Comparison of ENCODE assay signal across 16 mouse cellular contexts in genomic region chr13:54231868-54232267, GRCm38 (mm10). TPM values are rescaled to one million over a fixed set of nuclear protein-coding genes. Genes with fewer than 3 reads are reported as not detected.
DNase-seq lines count a peak whose midpoint lies in the region; ATAC-seq and TF ChIP-seq lines count a peak whose summit lies in the region.
"Had no signal": no experiment of that assay in that cellular context is flagged by ENCODE, and none has a peak within 500 bp of the region (broad histone marks: within the 10 kb centered on the region; RNA-seq: fewer than 3 reads in every experiment).

No protein-coding gene starts in this region.

- H3K36me3 ChIP-seq in kidney, embryonic 16.5 days (ENCODE audit: insufficient read depth, low read length) = no peaks in the 10 kb centered on the region
- no peaks in the 10 kb centered on the region for H3K36me3 ChIP-seq in lung, embryonic 15.5 days
- no peaks in the 10 kb centered on the region for H3K36me3 ChIP-seq in hindbrain, embryonic 11.5 days (ENCODE audit: control insufficient read depth, insufficient read depth, low read length)
- no peaks in the 10 kb centered on the region for H3K36me3 ChIP-seq in forebrain, embryonic 10.5 days (replicated peaks)
- H3K36me3 ChIP-seq: embryonic facial prominence, embryonic 13.5 days; hindbrain, embryonic 13.5 days; limb, embryonic 10.5 days; neural tube, embryonic 13.5 days had no signal

- H3K4me2 ChIP-seq in kidney, embryonic 16.5 days (replicated peaks; ENCODE audit: low read depth, low read length) = no peak overlapping the region
- no peak overlapping the region for H3K4me2 ChIP-seq in lung, embryonic 15.5 days
- no peak overlapping the region for H3K4me2 ChIP-seq in hindbrain, embryonic 11.5 days (replicated peaks; ENCODE audit: low read depth, low read length)
- H3K4me2 ChIP-seq: embryonic facial prominence, embryonic 13.5 days; hindbrain, embryonic 13.5 days; neural tube, embryonic 13.5 days had no signal

- no peak for ATAC-seq in kidney, embryonic 16.5 days (ENCODE audit: low FRiP score, low TSS enrichment)
- peak; percentile 44 for ATAC-seq in Patski
- peak; percentile 59 for ATAC-seq in lung, embryonic 15.5 days (ENCODE audit: borderline replicate concordance, extremely low read depth, low FRiP score, low TSS enrichment)
- no peak for ATAC-seq in hindbrain, embryonic 11.5 days (ENCODE audit: low FRiP score)
- ATAC-seq: intestine, embryonic 16.5 days had no signal

- no peak overlapping the region for H3K27ac ChIP-seq in kidney, embryonic 16.5 days (ENCODE audit: low read length)
- H3K27ac ChIP-seq in lung, embryonic 15.5 days = peak overlapping the region; percentile 51
- no peak overlapping the region for H3K27ac ChIP-seq in hindbrain, embryonic 11.5 days (ENCODE audit: low read depth, low read length)
- H3K27ac ChIP-seq in forebrain, embryonic 10.5 days = no peak overlapping the region
- H3K27ac ChIP-seq: embryonic facial prominence, embryonic 13.5 days; hindbrain, embryonic 13.5 days; limb, embryonic 10.5 days; liver, embryonic 14.5 days; neural tube, embryonic 13.5 days had no signal

- no peak for TF ChIP-seq CTCF in Patski (IDR thresholded peaks at IDR 0.05)

- H3K27me3 ChIP-seq in kidney, embryonic 16.5 days (ENCODE audit: insufficient read depth, low read length) = no peaks in the 10 kb centered on the region
- peaks cover 32% of the 10 kb centered on the region for H3K27me3 ChIP-seq in Patski
- H3K27me3 ChIP-seq in lung, embryonic 15.5 days = no peaks in the 10 kb centered on the region
- no peaks in the 10 kb centered on the region for H3K27me3 ChIP-seq in hindbrain, embryonic 11.5 days (ENCODE audit: control insufficient read depth, insufficient read depth, low read length)
- peaks cover 13% of the 10 kb centered on the region; the same call in 1 of the 2 replicates for H3K27me3 ChIP-seq in forebrain, embryonic 10.5 days (ENCODE audit: poor library complexity, severe bottlenecking)
- H3K27me3 ChIP-seq: hindbrain, embryonic 13.5 days; neural tube, embryonic 13.5 days had no signal

- H3K4me1 ChIP-seq in kidney, embryonic 16.5 days (ENCODE audit: insufficient read depth, low read length) = no peaks in the 10 kb centered on the region
- no peaks in the 10 kb centered on the region for H3K4me1 ChIP-seq in lung, embryonic 15.5 days
- H3K4me1 ChIP-seq in hindbrain, embryonic 11.5 days (replicated peaks; ENCODE audit: control insufficient read depth, insufficient read depth, low read length) = no peaks in the 10 kb centered on the region
- no peaks in the 10 kb centered on the region; the same call in 1 of the 2 replicates for H3K4me1 ChIP-seq in forebrain, embryonic 10.5 days
- H3K4me1 ChIP-seq: embryonic facial prominence, embryonic 13.5 days; hindbrain, embryonic 13.5 days; limb, embryonic 10.5 days; neural tube, embryonic 13.5 days had no signal

- H3K9me3 ChIP-seq in kidney, embryonic 16.5 days (ENCODE audit: low read length) = no peaks in the 10 kb centered on the region
- H3K9me3 ChIP-seq in lung, embryonic 15.5 days = no peaks in the 10 kb centered on the region
- no peaks in the 10 kb centered on the region for H3K9me3 ChIP-seq in hindbrain, embryonic 11.5 days (ENCODE audit: control insufficient read depth, low read length)
- H3K9me3 ChIP-seq in forebrain, embryonic 10.5 days = no peaks in the 10 kb centered on the region
- H3K9me3 ChIP-seq: embryonic facial prominence, embryonic 13.5 days; hindbrain, embryonic 13.5 days; limb, embryonic 10.5 days; neural tube, embryonic 13.5 days had no signal

- H3K4me3 ChIP-seq in kidney, embryonic 16.5 days (ENCODE audit: low read length) = no peak overlapping the region
- H3K4me3 ChIP-seq in lung, embryonic 15.5 days = no peak overlapping the region
- no peak overlapping the region for H3K4me3 ChIP-seq in hindbrain, embryonic 11.5 days (ENCODE audit: low read depth, low read length)
- no peak overlapping the region for H3K4me3 ChIP-seq in forebrain, embryonic 10.5 days
- H3K4me3 ChIP-seq: embryonic facial prominence, embryonic 13.5 days; hindbrain, embryonic 13.5 days; limb, embryonic 10.5 days; megakaryocyte, embryonic 14.5 days; neural tube, embryonic 13.5 days had no signal

- in situ Hi-C loops in Patski (cut with MboI; ENCODE audit: low pct_unique_long_range_greater_than_20kb) = loop anchor here (5.0 to 10.0 kb wide), 2 partner anchors 120 to 197 kb away; no protein-coding TSS in a partner anchor

- POLR2A ChIA-PET in Patski (lab: Charles Lee) = no interaction called here

- WGBS in kidney, embryonic 16.5 days = 34% methylated on average over 10 of the region's 10 CpGs
- 37% methylated on average over 10 of the region's 10 CpGs for WGBS in lung, embryonic 15.5 days
- 80% methylated on average over 10 of the region's 10 CpGs for WGBS in hindbrain, embryonic 11.5 days
- WGBS in forebrain, embryonic 10.5 days = 81% methylated on average over 10 of the region's 10 CpGs

- no peak overlapping the region for H3K9ac ChIP-seq in kidney, embryonic 16.5 days (replicated peaks; ENCODE audit: low read length)
- H3K9ac ChIP-seq in lung, embryonic 15.5 days = no peak overlapping the region
- H3K9ac ChIP-seq in hindbrain, embryonic 11.5 days (ENCODE audit: low read depth, low read length) = no peak overlapping the region
- H3K9ac ChIP-seq: embryonic facial prominence, embryonic 13.5 days; hindbrain, embryonic 13.5 days; liver, embryonic 14.5 days; neural tube, embryonic 13.5 days had no signal

- CTCF ChIA-PET in Patski (lab: Charles Lee) = no interaction called here

- peak; percentile 14 for DNase-seq in kidney, adult 18-20 months
- no peak for DNase-seq in Patski (ENCODE audit: low read depth, low spot score)
- DNase-seq in urinary bladder, postnatal 14 days (ENCODE audit: low spot score) = peak; percentile 46
- no peak for DNase-seq in hindbrain, embryonic 11.5 days (ENCODE audit: low spot score)
- DNase-seq in forebrain, embryonic 10.5 days (ENCODE audit: extremely low spot score, low spot score) = no peak
- DNase-seq: cerebellum, adult 2 months had no signal

RNA-seq across cellular contexts. Expression of gene Hrh2, which starts 39.9 kb away (rescaled TPM):
- polyA plus RNA-seq in kidney, embryonic 16.5 days (2015; fragmentation: Nextera tagmentation; extraction: Ambion mirVana) = 0.06 TPM in 1 of 2 replicates, not detected in the other
- not detected for polyA plus RNA-seq in Patski (2021)
- polyA plus RNA-seq in lung, embryonic 15.5 days (2015; fragmentation: Nextera tagmentation; extraction: Ambion mirVana) = 0.12 TPM in 1 of 2 replicates, not detected in the other
- polyA plus RNA-seq in hindbrain, embryonic 11.5 days (2014; fragmentation: Nextera tagmentation; extraction: Ambion mirVana) = 0.24 TPM in 1 of 2 replicates, not detected in the other
- polyA plus RNA-seq in forebrain, embryonic 10.5 days (2016; fragmentation: Nextera tagmentation; extraction: Ambion mirVana) = 0.06 TPM in 1 of 2 replicates, not detected in the other
- polyA plus RNA-seq: embryonic facial prominence, embryonic 13.5 days; forebrain, embryonic 11.5 days had no signal

Comparison
In these comparisons a context has a peak if more than half of its experiments do, and no peak if none do; other contexts are left out.
1. DNase-seq: peak in kidney, adult 18-20 months (single experiment) and urinary bladder, postnatal 14 days (single experiment); none in Patski (single experiment), hindbrain, embryonic 11.5 days (single experiment) and forebrain, embryonic 10.5 days (single experiment).
2. ATAC-seq: peak in Patski (single experiment) and lung, embryonic 15.5 days (single experiment); none in kidney, embryonic 16.5 days (single experiment) and hindbrain, embryonic 11.5 days (single experiment).